ENCODE assay signal across 7 mouse cellular contexts in the genomic region with DNA sequence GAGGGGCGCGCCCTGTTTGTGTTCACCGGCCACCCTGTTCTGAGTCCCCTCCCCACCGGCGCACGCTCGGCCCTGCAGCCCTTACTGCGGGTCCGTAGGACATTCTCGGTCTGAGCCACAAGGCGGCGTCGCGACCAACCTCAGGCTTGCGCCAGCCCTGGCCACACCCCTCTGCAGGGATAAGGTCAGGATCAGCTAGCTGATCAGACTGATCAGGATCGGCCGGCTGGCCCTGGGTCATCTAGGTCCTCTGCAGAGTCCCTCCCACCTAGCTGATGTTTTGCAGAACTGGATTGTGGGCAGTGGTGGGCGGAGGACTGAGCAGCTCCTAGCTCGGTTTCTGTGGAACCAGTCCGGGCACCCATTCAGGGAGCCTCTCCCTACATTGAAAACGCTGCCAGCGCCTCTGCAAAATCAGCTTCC. TPM values are rescaled to one million over a fixed set of nuclear protein-coding genes. Genes with fewer than 3 reads are reported as not detected.
A peak's percentile ranks its signal among the peaks of the same experiment; 100 is the strongest.
DNase-seq lines count a peak whose midpoint lies in the region; ATAC-seq lines count a peak whose summit lies in the region.

Gene Hebp2, minus strand, starts transcription at position 264 of the 423 bp plus-strand sequence.

- peak; percentile 86 for DNase-seq in adrenal gland, postnatal 36 days
- DNase-seq in gastrocnemius, postnatal 14 days, result peak; percentile 75
- DNase-seq in intestine, embryonic 14.5 days (ENCODE audit: low spot score), result peak; percentile 91
- DNase-seq in liver, result peak; percentile 74

- peak within 1 kb of the TSS; percentile 50 for H3K9ac ChIP-seq in intestine, embryonic 14.5 days (ENCODE audit: low read length)
- peak within 1 kb of the TSS; percentile 68 for H3K9ac ChIP-seq in midbrain, embryonic 15.5 days
- H3K9ac ChIP-seq in stomach, embryonic 14.5 days (replicated peaks; ENCODE audit: low read depth, low read length), result peak within 1 kb of the TSS; percentile 65

- no peaks in the 10 kb centered on the region for H3K27me3 ChIP-seq in intestine, embryonic 14.5 days (replicated peaks; ENCODE audit: control insufficient read depth, insufficient read depth, low read length)
- H3K27me3 ChIP-seq in midbrain, embryonic 15.5 days (replicated peaks), result no peaks in the 10 kb centered on the region
- H3K27me3 ChIP-seq in stomach, embryonic 14.5 days (ENCODE audit: control insufficient read depth, insufficient read depth, low read length), result no peaks in the 10 kb centered on the region

- no peaks in the 10 kb centered on the region for H3K36me3 ChIP-seq in intestine, embryonic 14.5 days (ENCODE audit: control insufficient read depth, insufficient read depth, low read length)
- H3K36me3 ChIP-seq in midbrain, embryonic 15.5 days (replicated peaks), result no peaks in the 10 kb centered on the region
- no peaks in the 10 kb centered on the region; the same call in 1 of the 2 replicates for H3K36me3 ChIP-seq in stomach, embryonic 14.5 days (ENCODE audit: control insufficient read depth, insufficient read depth, low read length)

- no peaks in the 10 kb centered on the region for H3K9me3 ChIP-seq in intestine, embryonic 14.5 days (ENCODE audit: control insufficient read depth, low read length)
- H3K9me3 ChIP-seq in midbrain, embryonic 15.5 days, result no peaks in the 10 kb centered on the region
- H3K9me3 ChIP-seq in stomach, embryonic 14.5 days (ENCODE audit: control insufficient read depth, low read depth, low read length), result no peaks in the 10 kb centered on the region

- H3K27ac ChIP-seq in intestine, embryonic 14.5 days (ENCODE audit: low read depth), result no peak within 1 kb of the TSS
- H3K27ac ChIP-seq in midbrain, embryonic 15.5 days, result peak within 1 kb of the TSS; percentile 1; the same call in 1 of the 2 replicates
- peak within 1 kb of the TSS; percentile 66 for H3K27ac ChIP-seq in stomach, embryonic 14.5 days (ENCODE audit: low read length)

- 1% methylated on average over 22 of the region's 22 CpGs for WGBS in intestine, embryonic 14.5 days
- WGBS in midbrain, embryonic 15.5 days, result 0% methylated on average over 22 of the region's 22 CpGs
- under 1% methylated on average over 22 of the region's 22 CpGs for WGBS in stomach, embryonic 14.5 days

- peak; percentile 90 for ATAC-seq in common myeloid progenitor, adult 5-6 weeks (replicated peaks; ENCODE audit: low read depth, poor library complexity, severe bottlenecking)
- ATAC-seq in intestine, embryonic 14.5 days (replicated peaks; ENCODE audit: low FRiP score, low TSS enrichment, low read depth), result peak; percentile 88
- ATAC-seq in midbrain, embryonic 15.5 days (replicated peaks), result peak; percentile 92
- ATAC-seq in stomach, embryonic 14.5 days (ENCODE audit: insufficient number of reproducible peaks, insufficient read depth, low FRiP score, low read depth), result peak; percentile 87

- H3K4me2 ChIP-seq in intestine, embryonic 14.5 days (ENCODE audit: low read length), result peak within 1 kb of the TSS; percentile 58
- peak within 1 kb of the TSS; percentile 96 for H3K4me2 ChIP-seq in midbrain, embryonic 15.5 days
- peak within 1 kb of the TSS; percentile 85 for H3K4me2 ChIP-seq in stomach, embryonic 14.5 days (replicated peaks; ENCODE audit: low read depth, low read length)

- peak within 1 kb of the TSS; percentile 49 for H3K4me3 ChIP-seq in intestine, embryonic 14.5 days (ENCODE audit: low read depth, low read length)
- peak within 1 kb of the TSS; percentile 69 for H3K4me3 ChIP-seq in midbrain, embryonic 15.5 days
- H3K4me3 ChIP-seq in stomach, embryonic 14.5 days (ENCODE audit: low read depth, low read length), result peak within 1 kb of the TSS; percentile 57

- peaks cover 4% of the 10 kb centered on the region for H3K4me1 ChIP-seq in intestine, embryonic 14.5 days (replicated peaks; ENCODE audit: control insufficient read depth, insufficient read depth, low read length)
- peaks cover 10% of the 10 kb centered on the region; the same call in 1 of the 2 replicates for H3K4me1 ChIP-seq in midbrain, embryonic 15.5 days
- H3K4me1 ChIP-seq in stomach, embryonic 14.5 days (ENCODE audit: control insufficient read depth, insufficient read depth, low read length), result no peaks in the 10 kb centered on the region

- intact Hi-C loops in gastrocnemius, postnatal 14 days (cut with DNase I; ENCODE audit: low total_unique reads), result no loop called here

RNA-seq across cellular contexts. Expression of gene Hebp2, which starts in this region (rescaled TPM):
- total RNA-seq in adrenal gland, postnatal 36 days (2021), result 1 to 10 TPM; 3.6 to 4.5 TPM
- 0.59 and 0.82 TPM in 2 replicates for total RNA-seq in common myeloid progenitor, adult 5-6 weeks (2017)
- 1 to 10 TPM in 1 of 2 experiments, under 1 TPM in 1; 0.55 to 1.1 TPM for total RNA-seq in gastrocnemius, postnatal 14 days (2021)
- 12.3 and 17.9 TPM in 2 replicates for polyA plus RNA-seq in intestine, embryonic 14.5 days (2014; fragmentation: Nextera tagmentation; extraction: Ambion mirVana)
- polyA plus RNA-seq in midbrain, embryonic 15.5 days (2015; fragmentation: Nextera tagmentation; extraction: Ambion mirVana), result 8.3 and 9.1 TPM in 2 replicates
- 32.1 and 35.4 TPM in 2 replicates for polyA plus RNA-seq in stomach, embryonic 14.5 days (2014; fragmentation: Nextera tagmentation; extraction: Ambion mirVana)

Comparison
In these comparisons a context has a peak if more than half of its experiments do, and no peak if none do; other contexts are left out.
1. Peak in ATAC-seq in common myeloid progenitor, adult 5-6 weeks; RNA of the gene not detected or under 1 TPM.